Mouse (Mus musculus) liver, embryonic 14.5 days (tissue): ENCODE data around the gene Gm21304.
"Not testable (repeated sequence)": the region's sequence is repeated elsewhere in the genome, so short reads cannot be mapped to it uniquely, and the experiment has no call there.

ENCODE experiments used
- CTCF ChIP-seq: IDR thresholded peaks from 2 replicates; pipeline ENCODE4 v1.5.1; 2016; ENCODE audit warnings: antibody characterized with exemption, low read depth, control low read depth
- EP300 ChIP-seq: IDR thresholded peaks from 2 replicates; pipeline ENCODE4 v1.6.1; 2016; ENCODE audit warnings: antibody characterized with exemption, low read depth

DNA sequence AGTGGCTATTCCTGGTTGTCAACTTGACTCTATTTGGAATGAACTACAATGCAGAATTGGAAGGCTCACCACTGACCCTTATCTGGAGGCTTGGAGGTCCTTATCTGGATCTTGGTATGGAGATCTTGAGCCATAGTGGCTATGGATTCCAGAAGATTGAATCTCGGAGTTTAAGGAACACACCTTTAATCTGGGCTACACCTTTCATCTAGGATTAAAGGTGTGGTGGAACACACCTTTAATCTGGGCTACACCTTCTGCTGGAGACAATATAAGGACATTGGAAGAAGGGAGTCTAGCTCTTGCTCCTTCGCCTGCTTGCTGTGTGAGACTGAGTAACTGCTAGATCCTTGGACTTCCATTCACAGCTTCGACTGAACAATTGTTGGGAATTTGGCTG, 17.1 kb upstream of the Gm21304 start, which contains the start of gene Gm6763:
- TF ChIP-seq EP300, CTCF: not testable (repeated sequence)
